Mouse (Mus musculus): Measurements from ENCODE around the gene Oprd1.

DNA sequence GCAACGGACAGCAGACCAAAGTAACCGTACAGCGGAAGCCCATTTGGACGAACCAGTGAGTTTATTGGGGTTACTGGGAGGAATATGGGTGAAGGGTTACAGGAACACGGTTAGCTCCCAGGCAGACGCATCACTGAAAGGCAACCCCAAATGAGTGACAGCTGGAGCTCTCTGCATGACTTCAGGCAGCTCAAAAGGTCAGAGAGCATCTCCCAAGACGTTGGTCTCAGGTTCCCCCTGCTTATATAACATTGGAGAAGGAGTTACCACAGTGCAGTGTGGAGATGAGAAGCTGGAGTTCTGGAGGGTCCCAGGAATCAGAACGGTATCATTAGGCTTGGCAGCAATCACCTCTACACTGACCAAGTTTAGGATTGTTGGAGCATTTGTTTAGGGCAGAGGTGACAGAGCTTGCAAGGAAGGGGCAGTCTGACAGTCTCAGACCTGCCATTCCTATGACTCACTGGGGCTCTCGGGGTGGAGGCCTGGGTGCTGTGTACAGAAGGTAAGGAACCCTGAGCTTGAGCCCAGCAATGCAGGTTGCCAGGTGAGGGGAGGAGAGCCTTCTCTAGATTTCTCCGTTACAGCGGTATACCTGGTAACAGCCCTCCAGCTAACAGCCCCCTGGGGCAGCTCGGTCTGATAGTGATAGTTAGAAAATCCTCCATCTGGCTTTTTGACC, 12.8 kb upstream of the Oprd1 start:
- TF ChIP-seq POLR2A (IDR thresholded peaks at IDR 0.05; ENCODE audit: low read depth, low read length) (no peak), CTCF (IDR thresholded peaks at IDR 0.05; ENCODE audit: borderline replicate concordance, insufficient read depth, low read length) (no peak)

All from embryonic fibroblast, embryonic 13.5 days (primary cell).